Mouse (Mus musculus): Measurements from ENCODE around the gene Fto.

DNA sequence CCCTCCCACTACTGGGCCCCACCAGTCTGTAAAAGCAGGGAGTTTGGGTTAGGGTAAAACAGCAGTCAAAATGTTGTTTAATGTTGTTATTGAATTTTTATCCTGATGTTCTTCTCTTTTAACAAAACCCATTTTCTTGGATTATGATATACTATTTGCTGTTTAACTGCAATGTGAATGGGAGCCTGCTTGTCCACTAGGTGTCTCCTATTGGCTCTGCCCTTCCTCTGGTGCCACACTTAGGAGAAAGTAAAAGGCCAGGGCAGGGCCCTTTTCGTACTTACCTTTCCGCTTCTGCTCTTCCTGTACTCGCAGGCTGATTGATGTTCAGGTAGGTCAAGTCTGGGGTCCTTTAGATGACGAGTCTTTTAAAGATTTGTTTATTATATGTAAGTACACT is 40.6 kb downstream of the Fto start:
- TF ChIP-seq CTCF (IDR thresholded peaks at IDR 0.05; ENCODE audit: low read depth, low read length) (no peak), GATA1 (IDR thresholded peaks at IDR 0.05; ENCODE audit: borderline replicate concordance, low read length) (no peak), POLR2AphosphoS5 (IDR thresholded peaks at IDR 0.05; ENCODE audit: insufficient replicate concordance, low read depth, low read length) (no peak), TAL1 (conservative IDR thresholded peaks at IDR 0.05; ENCODE audit: low read depth, low read length) (no peak)

All from G1E (cell line).